Mouse (Mus musculus) MEL (cell line): ENCODE measurements around the gene Reep6.

Source experiments
- CTCF ChIP-seq, 3 experiments: IDR thresholded peaks in 2 of 3; conservative IDR thresholded peaks in 1 of 3; 2 replicates each; pipeline ENCODE4 v1.5.1; 2011 to 2012; ENCODE audit warnings: low read length in 3 of 3, low read depth in 2 of 3, mild to moderate bottlenecking in 2 of 3, improper control_type of control experiment in 1 of 3, inconsistent platforms in 1 of 3, mixed read lengths in 1 of 3, moderate library complexity in 1 of 3; ENCODE audit not compliant: control insufficient read depth in 1 of 3, insufficient read depth in 1 of 3, poor library complexity in 1 of 3, severe bottlenecking in 1 of 3
- POLR2A ChIP-seq, 2 experiments: IDR thresholded peaks; 2 replicates each; pipeline ENCODE4 v1.6.1; 2011 to 2012; ENCODE audit warnings: low read length in 2 of 2, mild to moderate bottlenecking in 2 of 2, control low read depth in 1 of 2, improper control_type of control experiment in 1 of 2, low read depth in 1 of 2, moderate library complexity in 1 of 2; ENCODE audit not compliant: control insufficient read depth in 1 of 2, insufficient read depth in 1 of 2, poor library complexity in 1 of 2
- TCF12 ChIP-seq: IDR thresholded peaks from 2 replicates; pipeline ENCODE4 v1.6.1; 2014; ENCODE audit warnings: low read depth, mild to moderate bottlenecking, inconsistent platforms, low read length, improper control_type of control experiment, moderate library complexity

DNA sequence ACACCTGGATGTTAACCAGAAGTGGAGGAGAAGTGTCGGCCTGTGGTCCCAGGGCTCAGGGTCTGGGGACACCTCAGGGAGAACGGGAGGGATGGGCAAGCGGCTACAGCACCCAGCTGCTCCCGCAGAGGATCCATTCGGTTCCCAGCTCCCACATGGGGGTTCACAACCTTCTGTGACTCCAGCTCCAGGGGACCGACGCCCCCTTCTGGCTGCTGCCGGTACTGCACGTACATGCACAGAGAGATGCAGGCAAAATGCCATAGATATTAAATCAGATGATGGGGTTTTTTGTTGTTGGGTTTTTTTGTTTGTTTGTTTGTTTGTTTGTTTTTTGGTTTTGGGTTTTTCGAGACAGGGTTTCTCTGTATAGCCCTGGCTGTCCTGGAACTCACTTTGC is 48.0 kb downstream of the Reep6 start:
- TF ChIP-seq POLR2A (IDR thresholded peaks at IDR 0.05; ENCODE audit: control insufficient read depth in 1 of 2, insufficient read depth in 1 of 2, low read depth in 1 of 2, low read length in 2 of 2, poor library complexity in 1 of 2), result no peak
- peak; percentile 64 to 85 (median 70) for TF ChIP-seq CTCF (IDR thresholded peaks at IDR 0.05 in 2 of 3, conservative IDR thresholded peaks at IDR 0.05 in 1 of 3; ENCODE audit: control insufficient read depth in 1 of 3, insufficient read depth in 1 of 3, low read depth in 2 of 3, low read length in 3 of 3, poor library complexity in 1 of 3, severe bottlenecking in 1 of 3)
- TF ChIP-seq TCF12, result no peak
